Mouse (Mus musculus) stomach, postnatal 0 days (tissue): Measurements from ENCODE around the gene Unkl.

Source experiments
- CTCF ChIP-seq: IDR thresholded peaks from 2 replicates; pipeline ENCODE4 v1.5.1; 2016; ENCODE audit warnings: antibody characterized with exemption, low read depth, mild to moderate bottlenecking, moderate library complexity
- EP300 ChIP-seq: optimal IDR thresholded peaks from 2 replicates; pipeline ENCODE3; 2016; ENCODE audit warnings: antibody characterized with exemption

DNA sequence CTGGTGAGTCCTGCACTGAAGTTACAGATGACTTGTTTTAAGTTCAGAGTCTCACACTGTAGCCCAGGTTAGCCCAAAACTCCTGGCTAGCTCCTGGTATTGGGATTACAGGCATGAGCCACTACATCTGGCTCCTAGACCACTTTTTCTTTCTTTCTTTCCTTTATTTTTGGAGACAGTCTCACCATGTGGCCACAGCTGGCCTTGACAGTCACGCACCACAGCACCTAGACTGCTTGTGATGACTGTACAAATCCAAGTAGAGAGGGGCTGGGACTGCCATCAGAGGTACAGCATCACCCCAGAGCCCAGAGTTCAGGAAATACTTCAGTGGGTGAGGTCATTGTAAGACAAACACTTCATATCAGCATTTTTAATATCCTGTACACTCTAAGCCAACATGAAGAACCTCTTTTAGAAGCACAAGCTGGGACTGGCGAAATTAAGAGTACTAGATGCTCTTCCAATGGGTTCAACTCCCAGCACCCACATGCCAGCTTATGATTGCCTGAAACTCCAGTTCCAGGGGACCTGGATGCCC, 82.7 kb downstream of the Unkl start:
- TF ChIP-seq CTCF = no peak
- TF ChIP-seq EP300 = no peak
